Mouse (Mus musculus): ENCODE data around the gene Fam71e1. TPM values are rescaled to one million over a fixed set of nuclear protein-coding genes. Genes with fewer than 3 reads are reported as not detected.

Fam71e1 gene
- total RNA-seq (2022): 10 to 100 TPM; 19.7 to 22.5 (median 20.8) TPM

DNA sequence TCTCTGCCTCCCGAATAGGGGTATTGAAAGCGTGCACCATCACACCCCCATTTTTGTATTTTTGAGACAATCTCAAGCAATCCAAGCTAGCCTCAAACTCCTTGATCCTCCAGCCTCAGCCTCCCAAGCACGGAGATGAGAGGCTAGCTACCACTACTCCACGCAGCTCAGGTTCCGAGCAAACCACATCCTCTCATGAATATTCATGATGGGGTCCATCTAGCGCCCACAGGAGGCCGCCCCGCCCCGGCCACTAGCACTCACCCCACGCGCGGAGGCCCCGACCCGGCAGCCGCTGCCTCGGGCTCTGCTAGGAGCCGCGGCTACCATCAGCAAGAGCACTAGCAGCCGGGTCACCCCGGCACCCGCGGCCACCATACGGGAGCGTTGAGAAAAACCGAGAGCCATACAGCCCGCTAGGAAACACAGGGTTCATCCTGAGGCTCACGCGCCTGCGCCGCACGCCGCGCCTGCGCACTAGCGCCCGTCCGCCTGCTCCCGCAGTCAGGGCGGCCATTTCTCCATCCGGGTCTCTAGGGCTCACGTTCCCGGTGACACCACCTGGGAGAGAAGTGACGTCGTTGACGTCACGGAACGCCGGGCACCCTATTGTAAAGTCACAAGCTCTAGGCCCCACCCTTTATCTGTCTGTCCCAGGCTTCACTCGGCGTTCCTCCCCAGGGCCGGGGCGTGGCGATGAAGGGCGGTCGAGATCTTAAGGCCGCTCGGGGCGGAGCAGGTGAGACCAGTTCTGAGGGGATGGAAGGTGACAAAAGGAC is at the start of gene Fam71e1, which contains the start of gene Emc10:
Fam71e1 (plus strand) TSS at position 590 of the 779 bp plus-strand sequence.
Emc10 (minus strand) TSS at position 538 of the 779 bp plus-strand sequence.
- peak; percentile 97 to 99 for DNase-seq (ENCODE audit: low spot score in 2 of 2)

GRCm38 (mm10) chr7:44453256-44453655 is 43.1 kb upstream of the Fam71e1 start:
- no peak for DNase-seq (ENCODE audit: low spot score in 2 of 2)

DNA sequence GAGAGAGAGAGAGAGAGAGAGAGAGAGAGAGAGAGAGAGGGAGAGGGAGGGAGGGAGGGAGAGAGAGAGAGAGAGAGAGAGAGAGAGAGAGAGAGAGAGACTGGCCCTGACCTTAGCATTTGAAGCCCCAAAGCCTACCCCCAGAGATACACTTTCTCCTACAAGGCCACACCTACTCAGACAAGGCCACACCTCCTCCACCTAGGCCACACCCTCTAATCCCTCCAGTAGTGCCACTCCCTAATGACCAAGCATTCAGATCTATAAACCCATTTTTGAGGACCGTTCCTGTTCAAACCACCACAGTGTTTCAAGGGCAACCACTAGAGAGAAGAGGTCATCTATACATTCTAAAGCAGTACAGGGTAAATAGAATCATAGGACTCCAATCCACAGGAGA is 40.1 kb upstream of the Fam71e1 start:
- DNase-seq (ENCODE audit: low spot score in 2 of 2): peak in 1 of 2 experiments; percentile 4

- DNase-seq (ENCODE audit: low spot score in 2 of 2): peak; percentile 2 to 4
Measured at GRCm38 (mm10) chr7:44460067-44460466, 36.3 kb upstream of the Fam71e1 start.

DNA sequence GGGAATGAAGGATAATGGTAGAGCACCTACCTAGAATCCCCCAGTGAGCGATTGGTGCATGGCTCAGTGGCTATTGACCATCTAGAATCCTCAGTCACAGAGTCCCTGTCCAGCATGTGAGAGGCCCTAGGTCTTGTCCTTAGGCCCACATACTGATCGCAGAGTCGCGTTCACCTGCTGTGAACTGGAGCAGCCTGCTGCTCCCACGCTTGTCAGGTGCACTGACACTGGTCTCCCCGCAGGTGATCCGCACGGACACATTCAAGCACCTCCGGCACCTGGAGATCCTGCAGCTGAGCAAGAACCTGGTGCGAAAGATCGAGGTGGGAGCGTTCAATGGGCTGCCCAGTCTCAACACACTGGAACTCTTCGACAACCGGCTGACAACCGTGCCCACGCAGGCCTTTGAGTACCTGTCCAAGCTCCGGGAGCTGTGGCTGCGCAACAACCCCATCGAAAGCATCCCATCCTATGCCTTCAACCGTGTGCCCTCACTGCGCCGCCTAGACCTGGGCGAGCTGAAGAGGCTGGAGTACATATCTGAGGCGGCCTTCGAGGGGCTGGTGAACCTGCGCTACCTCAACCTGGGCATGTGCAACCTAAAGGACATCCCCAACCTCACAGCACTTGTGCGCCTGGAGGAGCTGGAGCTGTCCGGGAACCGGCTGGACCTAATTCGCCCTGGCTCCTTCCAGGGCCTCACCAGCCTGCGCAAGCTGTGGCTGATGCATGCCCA is 35.4 kb upstream of the Fam71e1 start:
- peak; percentile 12 to 16 for DNase-seq (ENCODE audit: low spot score in 2 of 2)

GRCm38 (mm10) chr7:44461503-44462217 is 34.7 kb upstream of the Fam71e1 start:
- DNase-seq (ENCODE audit: low spot score in 2 of 2): peak; percentile 12 to 43

DNA sequence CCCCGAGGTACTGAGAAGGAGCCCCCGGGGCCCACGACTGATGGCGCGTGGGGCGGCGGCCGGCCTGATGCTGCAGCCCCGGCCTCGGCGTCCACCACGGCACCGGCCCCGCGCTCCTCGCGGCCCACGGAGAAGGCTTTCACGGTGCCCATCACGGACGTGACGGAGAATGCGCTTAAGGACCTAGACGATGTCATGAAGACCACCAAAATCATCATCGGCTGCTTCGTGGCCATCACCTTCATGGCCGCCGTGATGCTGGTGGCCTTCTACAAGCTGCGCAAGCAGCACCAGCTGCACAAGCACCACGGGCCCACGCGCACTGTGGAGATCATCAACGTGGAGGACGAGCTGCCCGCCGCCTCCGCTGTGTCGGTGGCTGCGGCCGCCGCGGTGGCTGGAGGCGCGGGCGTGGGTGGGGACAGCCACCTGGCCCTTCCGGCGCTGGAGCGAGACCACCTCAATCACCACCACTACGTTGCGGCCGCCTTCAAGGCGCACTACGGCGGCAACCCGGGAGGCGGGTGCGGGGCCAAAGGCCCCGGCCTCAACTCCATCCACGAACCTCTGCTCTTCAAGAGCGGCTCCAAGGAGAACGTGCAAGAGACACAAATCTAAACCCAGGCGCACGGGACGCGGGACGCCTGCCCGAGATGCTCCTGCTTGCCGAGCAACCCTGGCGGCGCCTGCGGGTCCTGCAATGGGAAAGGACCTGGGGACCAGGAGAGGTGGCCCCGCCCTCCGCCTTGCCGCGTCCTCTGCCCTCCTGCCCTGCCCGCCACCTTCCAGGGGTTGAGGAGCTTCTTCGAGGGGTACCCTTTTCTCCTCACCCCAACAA is 33.9 kb upstream of the Fam71e1 start:
- DNase-seq (ENCODE audit: low spot score in 2 of 2): peak; percentile 29 to 57

DNA sequence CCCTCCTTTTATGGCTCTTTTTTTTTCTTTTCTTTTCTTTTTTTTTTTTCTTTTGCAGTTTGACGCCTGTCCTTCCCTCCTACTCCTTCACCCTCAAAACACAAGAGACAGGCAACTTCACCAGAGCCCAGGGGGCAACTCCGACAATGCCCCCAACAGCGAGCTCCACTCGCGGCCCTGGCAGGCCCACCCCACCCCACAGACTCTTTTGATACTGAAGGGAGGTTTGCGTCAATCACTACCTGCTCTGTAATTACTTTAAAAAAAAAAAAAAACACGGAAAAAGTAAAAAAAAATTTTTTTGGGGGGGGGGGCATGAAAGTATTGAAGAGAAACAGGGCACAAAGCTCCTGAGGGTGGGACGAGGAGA is 33.3 kb upstream of the Fam71e1 start:
- no peak for DNase-seq (ENCODE audit: low spot score in 2 of 2)

GRCm38 (mm10) chr7:44463556-44464225 is 32.7 kb upstream of the Fam71e1 start:
- DNase-seq (ENCODE audit: low spot score in 2 of 2): peak; percentile 23 to 27

GRCm38 (mm10) chr7:44464511-44464910 is 31.9 kb upstream of the Fam71e1 start:
- peak; percentile 66 to 91 for DNase-seq (ENCODE audit: low spot score in 2 of 2)

GRCm38 (mm10) chr7:44465111-44465510 is 31.3 kb upstream of the Fam71e1 start, which contains the start of gene Aspdh:
TSS of gene Aspdh (plus strand) at chr7:44465391.
- peak in 1 of 2 experiments; percentile 43 for DNase-seq (ENCODE audit: low spot score in 2 of 2)

- DNase-seq (ENCODE audit: low spot score in 2 of 2): peak in 1 of 2 experiments; percentile 32
Measured at GRCm38 (mm10) chr7:44466006-44466887, 30.1 kb upstream of the Fam71e1 start.

- DNase-seq (ENCODE audit: low spot score in 2 of 2): peak in 1 of 2 experiments; percentile 41
Measured at GRCm38 (mm10) chr7:44466888-44467311, 29.5 kb upstream of the Fam71e1 start.

DNA sequence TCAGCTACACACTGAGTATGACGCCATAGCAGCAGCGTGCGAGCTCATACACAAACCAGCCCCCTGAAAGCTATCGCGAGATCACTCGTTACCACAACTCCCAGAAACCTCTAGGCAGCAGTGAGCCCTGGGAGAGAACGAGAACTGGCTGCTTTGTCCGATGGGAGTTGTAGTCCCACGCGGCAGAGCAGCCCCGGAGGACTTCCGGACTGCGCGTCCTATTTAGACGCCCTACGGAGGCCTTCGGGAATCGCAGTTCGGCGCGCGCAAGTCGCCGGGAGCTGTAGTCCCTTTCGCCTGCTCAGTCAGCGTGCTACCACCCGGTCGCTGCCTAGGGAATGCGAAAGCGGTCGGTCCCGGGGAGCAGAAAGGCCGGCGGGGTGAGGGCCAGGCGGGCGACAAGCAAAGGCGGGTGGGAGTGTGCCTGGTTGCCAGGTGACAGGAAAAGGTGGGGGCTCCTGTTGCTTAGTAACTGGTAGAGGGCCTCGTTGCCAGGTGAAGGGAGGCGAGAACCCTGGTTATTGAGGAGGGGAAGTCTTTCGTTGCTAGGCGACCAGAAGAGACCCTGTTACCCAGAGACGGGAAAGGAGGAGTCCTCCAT is 28.5 kb upstream of the Fam71e1 start, which contains the start of gene Josd2:
Josd2 (plus strand) TSS at position 170 of the 601 bp plus-strand sequence.
- DNase-seq (ENCODE audit: low spot score in 2 of 2): peak; percentile 94 to 99

GRCm38 (mm10) chr7:44468644-44469285 is 27.6 kb upstream of the Fam71e1 start:
- no peak for DNase-seq (ENCODE audit: low spot score in 2 of 2)

GRCm38 (mm10) chr7:44469677-44470675 is 26.4 kb upstream of the Fam71e1 start:
- peak in 1 of 2 experiments; percentile 14 for DNase-seq (ENCODE audit: low spot score in 2 of 2)

Measured in left cerebral cortex, adult 8-10 months (tissue).